8 mouse cellular contexts compared by ENCODE assay signal in the genomic region with DNA sequence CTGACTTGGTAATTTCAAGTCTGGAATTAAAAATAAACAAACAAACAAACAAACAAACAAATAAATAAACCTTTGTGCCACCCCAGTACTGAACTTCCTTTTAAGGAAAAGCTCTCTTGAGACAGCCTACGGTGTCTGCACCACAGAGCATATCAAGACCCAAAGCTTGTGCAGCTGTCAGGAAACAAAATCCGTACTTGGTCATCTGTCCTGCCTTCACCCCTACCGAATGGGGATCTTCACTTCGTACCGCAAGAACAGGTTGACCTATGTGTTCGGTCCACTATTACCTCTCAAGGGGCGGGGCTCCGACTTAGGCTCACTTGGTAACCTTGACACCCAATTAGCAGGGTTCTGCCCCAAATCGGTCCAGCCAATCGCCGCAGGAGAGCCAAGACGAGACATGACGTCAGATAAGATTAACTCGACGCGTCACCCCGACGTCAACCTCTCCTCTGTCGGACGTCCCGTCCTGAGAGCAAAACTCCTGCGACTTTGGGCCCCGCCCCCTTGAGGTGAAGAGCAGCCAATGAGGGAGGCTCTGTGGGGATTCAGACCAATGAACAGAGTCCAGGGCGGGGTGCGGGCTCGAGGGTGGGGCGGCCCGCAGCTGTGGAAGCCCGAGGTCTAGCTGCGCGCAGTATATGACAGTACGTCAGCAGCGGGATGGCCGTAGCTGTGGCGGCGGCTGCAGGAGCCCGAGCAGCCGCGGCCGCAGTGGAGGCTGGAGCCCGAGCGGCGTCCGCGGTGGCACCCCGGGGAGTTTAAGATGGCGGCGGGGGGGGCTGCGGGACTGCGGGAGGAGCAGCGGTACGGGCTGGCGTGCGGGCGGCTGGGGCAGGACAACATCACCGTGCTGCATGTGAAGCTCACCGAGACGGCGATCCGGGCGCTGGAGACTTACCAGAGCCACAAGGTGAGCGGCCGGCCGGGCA. TPM values are rescaled to one million over a fixed set of nuclear protein-coding genes. Genes with fewer than 3 reads are reported as not detected.
DNase-seq lines count a peak whose midpoint lies in the region; ATAC-seq and TF ChIP-seq lines count a peak whose summit lies in the region.

No protein-coding gene starts in this region.

- H3K9ac ChIP-seq in hindbrain, embryonic 13.5 days, result peak overlapping the region; percentile 77

- peak overlapping the region; percentile 73 for H3K4me3 ChIP-seq in hindbrain, embryonic 13.5 days

- no peaks in the 10 kb centered on the region for H3K9me3 ChIP-seq in hindbrain, embryonic 13.5 days

- H3K36me3 ChIP-seq in hindbrain, embryonic 13.5 days, result no peaks in the 10 kb centered on the region

- POLR2A ChIA-PET in Patski (lab: Charles Lee), result interaction anchor here (1.0 to 1.3 kb wide), 2 partner anchors 10 to 12 kb away, joined by 5 to 6 read pairs; no protein-coding TSS in a partner anchor

- peak; percentile 56 for DNase-seq in Patski (ENCODE audit: low read depth, low spot score)
- DNase-seq in cerebellum, postnatal 14 days, result peak; percentile 68 to 77
- peak; percentile 76 to 84 for DNase-seq in frontal cortex, postnatal 14 days (ENCODE audit: low spot score in 2 of 2)
- DNase-seq in layer of hippocampus, postnatal 25 days (ENCODE audit: extremely low spot score in 1 of 2, low spot score in 1 of 2), result peak; percentile 72 to 76
- DNase-seq in lung, postnatal 25 days (ENCODE audit: low spot score), result peak; percentile 97
- peak; percentile 95 for DNase-seq in retina, postnatal 1 day
- peak; percentile 79 to 88 for DNase-seq in urinary bladder, adult 18-20 months (ENCODE audit: low spot score in 2 of 2)

- WGBS in hindbrain, embryonic 13.5 days, result 6% methylated on average over 62 of the region's 64 CpGs

- peak overlapping the region; percentile 80 for H3K4me2 ChIP-seq in hindbrain, embryonic 13.5 days

- CTCF ChIA-PET in Patski (lab: Charles Lee), result interaction anchor here (1.1 to 1.6 kb wide), 2 partner anchors 11 to 33 kb away, joined by 3 to 4 read pairs; no protein-coding TSS in a partner anchor

- peak overlapping the region; percentile 71; the same call in 1 of the 2 replicates for H3K27ac ChIP-seq in hindbrain, embryonic 13.5 days

- peaks cover 13% of the 10 kb centered on the region for H3K4me1 ChIP-seq in hindbrain, embryonic 13.5 days (replicated peaks)

- in situ Hi-C loops in Patski (cut with MboI; ENCODE audit: low pct_unique_long_range_greater_than_20kb), result loop anchor here (5.0 to 10.0 kb wide), 2 partner anchors 90 to 482 kb away; no protein-coding TSS in a partner anchor

- H3K27me3 ChIP-seq in Patski, result no peaks in the 10 kb centered on the region
- H3K27me3 ChIP-seq in hindbrain, embryonic 13.5 days, result peaks cover 14% of the 10 kb centered on the region

- peak; percentile 98 for ATAC-seq in Patski
- ATAC-seq in hindbrain, embryonic 13.5 days (ENCODE audit: low FRiP score), result peak; percentile 100

- no peak for TF ChIP-seq CTCF in Patski (IDR thresholded peaks at IDR 0.05)

RNA-seq across cellular contexts. Expression of gene Ell2, which starts 0.6 kb away (rescaled TPM):
- 11.6 TPM for polyA plus RNA-seq in Patski (2021)
- 2.3 and 3.1 TPM in 2 replicates for polyA plus RNA-seq in hindbrain, embryonic 13.5 days (2015; fragmentation: Nextera tagmentation; extraction: Ambion mirVana)
- total RNA-seq in layer of hippocampus, postnatal 25 days (2021), result 10 to 100 TPM; 29.6 to 32.0 TPM

Comparison
In these comparisons a context has a peak if more than half of its experiments do, and no peak if none do; other contexts are left out.
1. Peak in every context shown above with its lines: DNase-seq, ATAC-seq, H3K4me3 ChIP-seq and H3K27ac ChIP-seq.